Mouse (Mus musculus) brown adipose tissue, adult 24 weeks (tissue): Measurements from ENCODE around the gene Myo1e. TPM values are rescaled to one million over a fixed set of nuclear protein-coding genes. Genes with fewer than 3 reads are reported as not detected.
A peak's percentile ranks its signal among the peaks of the same experiment; 100 is the strongest.
"Not testable (repeated sequence)": the region's sequence is repeated elsewhere in the genome, so short reads cannot be mapped to it uniquely, and the experiment has no call there.

Experiments
- H3K27ac ChIP-seq: fragments of 200-500 bp; replicated peaks from 2 replicates; pipeline ENCODE4 v1.5.1; 2012; ENCODE audit warnings: low read depth, mild to moderate bottlenecking, low read length
- H3K4me1 ChIP-seq: fragments of 200-500 bp; 2 replicates; pipeline ENCODE4 v1.6.1; 2012; ENCODE audit warnings: low read length, mixed read lengths; ENCODE audit not compliant: control insufficient read depth, insufficient read depth, insufficient read length
- H3K4me3 ChIP-seq: fragments of 200-500 bp; 2 replicates; pipeline ENCODE4 v1.5.1; 2012; ENCODE audit warnings: low read depth, mild to moderate bottlenecking, low read length, moderate library complexity; ENCODE audit not compliant: insufficient read depth
- polyA plus RNA-seq: library from polyadenylated mRNA; stranded (reverse); fragments of >200 nt; gene quantifications from 2 replicates; pipeline ENCODE4 v1.2.4, GENCODE M21; 2012; ENCODE audit not compliant: missing spikeins, insufficient read depth, insufficient read length

Gene Myo1e
- polyA plus RNA-seq, 1 experiment: 2.0 TPM

DNA sequence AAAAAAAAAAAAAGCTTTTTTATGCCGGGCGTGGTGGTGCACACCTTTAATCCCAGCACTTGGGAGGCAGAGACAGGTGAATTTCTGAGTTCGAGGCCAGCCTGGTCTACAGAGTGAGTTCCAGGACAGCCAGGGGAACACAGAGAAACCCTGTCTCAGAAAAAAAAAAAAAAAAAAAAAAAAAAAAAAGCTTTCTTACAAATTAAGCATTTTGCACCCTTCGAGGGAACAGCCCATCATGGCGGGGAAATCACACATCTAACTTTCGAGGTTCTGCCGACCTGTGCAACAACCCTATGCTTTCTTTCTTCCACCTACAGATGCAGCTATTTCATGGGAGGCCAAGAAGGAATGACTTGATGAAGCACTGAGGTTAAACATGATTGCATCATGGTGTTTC lies 48.9 kb downstream of the Myo1e start:
- H3K27ac ChIP-seq, H3K4me3 ChIP-seq: not testable (repeated sequence)
- H3K4me1 ChIP-seq: peaks cover 48% of the 10 kb centered on the region

DNA sequence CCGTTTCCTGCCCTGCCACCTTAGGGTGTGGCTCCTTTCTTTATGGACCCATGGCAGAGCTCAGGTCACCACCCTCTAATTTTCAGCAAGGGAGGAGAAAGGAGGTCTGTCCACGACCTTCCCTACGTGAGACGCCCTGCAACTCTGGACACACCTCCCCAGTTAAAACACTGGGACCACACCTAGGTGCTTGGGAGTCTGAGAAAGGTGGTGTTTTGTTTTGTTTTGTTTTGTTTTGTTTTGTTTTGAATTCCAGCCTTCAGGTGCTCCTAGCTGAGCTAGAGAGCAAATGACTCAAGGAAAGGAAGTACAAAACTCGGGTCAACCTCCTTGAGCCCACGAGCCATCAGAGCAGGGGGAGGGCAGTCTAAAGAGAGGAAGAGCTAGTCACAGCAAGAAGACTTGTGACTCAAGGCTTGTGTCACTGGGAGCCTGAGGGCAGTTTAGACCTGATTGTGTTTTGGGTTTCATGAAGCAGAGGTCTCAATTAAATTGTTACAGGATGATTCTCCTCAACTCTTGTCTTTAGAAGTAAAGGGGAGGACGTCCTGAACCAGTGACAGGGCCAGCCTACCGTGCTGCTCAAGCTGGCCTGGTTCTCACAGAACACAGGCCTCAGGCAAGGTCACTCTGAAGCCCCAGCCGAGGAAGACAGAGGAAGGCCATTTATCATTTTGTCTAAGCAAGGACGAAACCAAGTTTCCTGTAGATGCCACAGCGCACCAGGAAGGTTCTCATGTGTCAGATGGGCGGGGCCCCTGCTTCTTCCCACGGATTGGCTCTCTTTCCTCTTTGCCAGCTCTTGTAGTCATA lies 50.3 kb downstream of the Myo1e start:
- Histone ChIP-seq H3K4me3 (no peak overlapping the region), H3K27ac (peak overlapping the region; percentile 20; the same call in 1 of the 2 replicates), H3K4me1 (peaks cover 50% of the 10 kb centered on the region)

DNA sequence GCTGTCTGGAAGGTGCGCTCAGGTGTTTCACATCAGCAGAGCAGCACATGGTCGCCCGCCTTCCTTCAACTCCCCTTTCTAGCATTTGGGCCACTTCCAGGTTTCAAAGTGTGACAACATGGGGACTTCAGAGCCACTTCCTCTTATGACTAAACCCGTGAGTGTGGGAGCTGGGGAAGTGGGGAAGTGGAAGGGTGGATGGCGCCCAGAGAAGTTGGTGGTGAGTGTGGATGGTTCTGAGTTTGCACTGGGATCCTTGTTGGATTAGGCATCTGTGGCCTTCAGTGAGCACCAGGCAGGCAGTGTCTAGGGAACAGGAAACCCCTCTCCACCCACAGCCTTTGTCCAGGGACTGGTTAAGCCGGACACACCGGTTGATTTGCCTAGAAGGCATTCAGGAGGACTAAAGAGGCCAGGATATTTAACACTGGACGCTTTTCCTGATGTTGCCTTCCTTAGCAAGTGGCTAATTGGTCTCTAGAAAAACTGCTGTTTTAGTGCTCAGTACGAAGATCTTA lies 53.2 kb downstream of the Myo1e start:
- no peak overlapping the region for H3K4me3 ChIP-seq

DNA sequence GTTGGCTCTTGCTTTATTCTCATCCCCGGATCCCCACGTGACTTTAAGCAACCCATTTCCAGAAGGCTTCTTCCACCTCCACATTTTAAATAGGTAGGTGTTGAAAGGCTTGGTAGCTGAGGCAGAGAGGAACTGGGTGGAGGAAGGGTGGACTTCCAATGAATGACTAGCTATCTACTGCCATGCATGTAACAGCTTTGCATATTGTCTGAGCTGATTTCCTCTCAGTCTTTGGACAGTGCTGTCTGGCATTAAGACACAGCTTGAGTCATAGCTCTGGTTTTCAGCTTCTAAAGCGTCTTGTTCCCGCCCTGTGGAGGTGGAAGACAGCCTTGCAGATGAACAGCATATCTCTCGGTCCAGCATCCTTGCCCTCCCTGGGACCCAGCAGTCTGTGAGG lies 54.5 kb downstream of the Myo1e start:
- Histone ChIP-seq H3K4me3 (no peak overlapping the region), H3K27ac (peak overlapping the region; percentile 15; the same call in 1 of the 2 replicates), H3K4me1 (peaks cover 61% of the 10 kb centered on the region)

More for the DNA sequence above, 53.2 kb downstream of the Myo1e start:
- peaks cover 57% of the 10 kb centered on the region for H3K4me1 ChIP-seq
- peak overlapping the region; percentile 74 for H3K27ac ChIP-seq

DNA sequence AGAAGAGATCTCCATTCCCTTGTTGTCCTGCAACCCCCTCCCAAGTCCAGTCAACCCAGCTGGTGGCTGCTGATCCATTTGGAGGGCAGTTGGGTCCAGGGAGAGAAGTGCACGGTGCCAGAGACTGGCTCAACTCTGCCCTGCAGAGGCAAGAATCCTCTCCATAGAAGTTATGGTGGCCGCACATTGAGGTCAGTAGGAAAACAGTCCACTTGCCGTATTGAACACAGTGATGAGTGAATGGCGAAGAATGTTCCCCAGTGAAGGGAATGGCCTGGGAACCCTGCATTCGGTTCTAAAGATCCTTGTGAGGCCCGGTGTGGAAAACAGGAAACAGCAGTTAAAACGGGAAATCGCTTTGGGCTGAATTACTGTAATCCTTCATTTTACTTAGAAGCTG lies 56.0 kb downstream of the Myo1e start:
- H3K27ac ChIP-seq: peak overlapping the region; percentile 60
- no peak overlapping the region for H3K4me3 ChIP-seq

DNA sequence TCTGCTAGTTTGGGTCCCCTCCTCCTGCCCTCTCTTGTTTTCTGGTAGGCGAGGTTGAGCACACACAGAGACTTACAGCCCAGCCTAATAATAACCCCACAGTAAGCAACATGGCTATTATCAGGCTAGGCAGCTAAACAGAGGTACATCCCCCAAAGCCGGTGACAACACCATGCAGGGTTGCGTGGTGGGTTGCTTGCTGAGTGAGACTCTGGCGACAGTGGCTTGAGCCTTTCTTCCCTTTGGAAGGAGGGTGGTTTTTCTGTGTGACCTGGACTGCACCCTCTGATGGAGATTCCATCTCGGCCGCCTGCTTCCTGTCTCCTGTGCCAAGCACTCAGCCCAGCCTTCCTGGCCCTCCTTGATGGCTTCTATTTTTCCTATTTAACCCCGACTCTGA lies 56.6 kb downstream of the Myo1e start:
- H3K4me1 ChIP-seq: peaks cover 44% of the 10 kb centered on the region
- no peak overlapping the region for H3K4me3 ChIP-seq
- peak overlapping the region; percentile 72 for H3K27ac ChIP-seq

More for the DNA sequence above, 56.0 kb downstream of the Myo1e start:
- peaks cover 48% of the 10 kb centered on the region for H3K4me1 ChIP-seq

DNA sequence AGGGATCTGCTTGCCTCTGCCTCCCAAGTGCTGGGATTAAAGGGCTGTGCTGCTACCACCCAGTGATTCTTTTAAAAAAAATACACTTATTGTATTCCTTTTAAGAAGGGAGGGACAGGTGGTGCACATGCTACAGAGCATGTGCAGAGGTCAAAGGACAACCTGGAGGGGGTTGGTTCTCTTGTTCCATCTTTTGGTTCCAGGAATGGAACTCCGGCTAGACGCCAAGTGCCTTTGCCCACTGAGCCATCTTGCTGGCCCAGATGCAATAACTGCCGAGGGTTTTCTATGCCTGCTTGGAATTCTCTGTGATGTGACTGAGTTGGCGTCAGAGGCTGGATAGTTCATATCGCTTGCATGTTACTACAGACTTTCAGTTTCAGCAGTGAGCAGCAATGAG lies 58.4 kb downstream of the Myo1e start:
- H3K27ac ChIP-seq: no peak overlapping the region
- H3K4me1 ChIP-seq: peaks cover 34% of the 10 kb centered on the region
- no peak overlapping the region for H3K4me3 ChIP-seq

DNA sequence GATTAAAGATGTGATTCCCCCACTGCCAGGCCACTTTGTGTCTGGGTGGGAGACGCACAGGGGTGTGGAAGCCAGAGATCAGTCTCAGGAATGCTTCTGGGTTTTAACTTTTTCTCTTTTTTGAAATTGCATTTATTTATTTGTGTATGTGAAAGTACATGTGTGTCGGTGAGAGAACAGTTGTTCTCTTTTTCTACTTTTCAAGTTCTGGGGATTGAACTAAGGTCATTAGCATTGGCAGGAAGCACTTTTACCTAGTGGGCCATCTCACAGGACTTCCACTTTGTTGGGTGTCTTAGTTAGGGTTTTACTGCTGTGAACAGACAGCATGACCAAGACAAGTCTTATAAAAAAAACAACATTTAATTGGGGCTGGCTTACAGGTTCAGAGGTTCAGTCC lies 59.0 kb downstream of the Myo1e start:
- no peak overlapping the region for H3K27ac ChIP-seq
- H3K4me3 ChIP-seq: no peak overlapping the region
- peaks cover 39% of the 10 kb centered on the region for H3K4me1 ChIP-seq

DNA sequence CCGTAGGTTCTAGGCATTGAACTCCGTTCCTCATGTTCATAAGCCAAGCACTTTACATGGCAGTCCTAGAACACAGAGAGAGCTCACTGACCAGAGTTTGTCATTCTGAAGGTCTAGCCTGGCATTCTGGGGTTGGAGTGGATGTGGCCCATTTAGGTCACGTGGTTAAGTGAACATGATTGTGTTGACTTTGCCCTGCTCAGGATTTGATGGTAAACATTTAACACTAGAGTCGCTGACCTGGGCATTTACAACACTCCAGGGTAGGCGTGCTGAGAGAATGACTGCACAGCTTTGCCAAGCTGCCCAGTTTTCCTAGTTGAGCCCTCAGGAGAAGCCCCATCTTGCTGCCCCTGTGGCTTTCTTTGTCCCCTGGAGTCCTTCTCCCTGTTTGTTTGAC lies 60.0 kb downstream of the Myo1e start:
- peaks cover 35% of the 10 kb centered on the region for H3K4me1 ChIP-seq
- H3K27ac ChIP-seq: no peak overlapping the region
- no peak overlapping the region for H3K4me3 ChIP-seq

DNA sequence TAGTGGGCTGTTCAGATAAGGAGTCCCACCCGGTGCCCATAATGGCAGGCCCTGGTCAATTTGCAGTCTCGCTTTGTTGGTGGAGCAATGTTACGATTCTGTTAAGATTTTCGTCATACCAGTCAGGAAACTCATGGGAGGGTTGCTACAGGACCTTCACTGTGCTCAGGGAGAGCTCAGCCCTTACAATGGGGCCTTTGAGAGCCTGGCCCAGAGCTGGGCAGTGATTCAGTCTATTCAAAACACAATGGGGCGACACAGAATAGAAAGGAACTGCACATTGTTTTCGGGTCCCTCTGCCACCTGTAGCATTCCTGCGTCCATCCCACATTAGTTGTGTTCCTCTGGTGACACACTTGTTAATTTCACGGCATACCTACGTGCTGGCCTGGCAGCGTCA lies 62.2 kb downstream of the Myo1e start:
- peak overlapping the region; percentile 68 for H3K27ac ChIP-seq
- peaks cover 26% of the 10 kb centered on the region for H3K4me1 ChIP-seq
- H3K4me3 ChIP-seq: no peak overlapping the region

DNA sequence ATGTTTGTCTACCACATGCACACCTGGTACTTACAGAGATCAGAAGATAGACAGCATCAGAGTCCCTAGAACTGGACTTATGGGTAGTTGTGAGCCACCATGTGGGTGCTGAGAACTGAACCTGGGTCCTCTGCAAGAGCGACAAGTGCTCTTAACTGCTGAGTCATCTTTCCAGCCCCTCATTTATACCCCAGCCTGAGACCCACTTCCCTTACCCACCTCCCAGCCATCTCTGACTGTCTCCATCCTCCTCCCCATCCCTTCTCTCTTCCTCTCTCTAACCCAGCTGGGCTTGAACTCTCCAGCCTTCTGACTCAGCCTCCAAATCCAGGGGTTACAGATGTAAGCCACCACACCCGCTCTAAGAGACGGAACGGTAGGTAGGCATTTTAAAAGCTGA lies 63.3 kb downstream of the Myo1e start:
- Histone ChIP-seq H3K4me3 (no peak overlapping the region), H3K4me1 (peaks cover 19% of the 10 kb centered on the region), H3K27ac (no peak overlapping the region)

DNA sequence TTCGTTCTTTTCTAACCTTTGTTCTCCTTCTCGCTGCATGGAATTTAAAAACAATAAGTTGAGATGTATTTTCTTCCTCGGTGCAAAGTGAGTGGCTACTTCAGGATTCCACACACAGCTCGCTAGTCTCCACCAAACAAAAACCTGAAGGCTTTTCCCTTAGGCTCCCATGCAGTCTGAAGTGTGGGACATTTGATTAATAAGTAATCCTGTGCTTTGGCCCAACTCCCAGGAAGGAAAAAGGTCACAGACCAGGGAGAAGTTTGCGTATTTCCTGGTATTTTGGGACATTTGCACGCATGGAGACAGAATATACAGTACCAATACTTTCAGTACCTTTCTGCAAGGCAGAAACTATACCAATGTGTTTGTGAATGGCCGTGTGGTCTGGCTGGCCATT lies 64.0 kb downstream of the Myo1e start:
- no peak overlapping the region for H3K4me3 ChIP-seq
- H3K27ac ChIP-seq: no peak overlapping the region

DNA sequence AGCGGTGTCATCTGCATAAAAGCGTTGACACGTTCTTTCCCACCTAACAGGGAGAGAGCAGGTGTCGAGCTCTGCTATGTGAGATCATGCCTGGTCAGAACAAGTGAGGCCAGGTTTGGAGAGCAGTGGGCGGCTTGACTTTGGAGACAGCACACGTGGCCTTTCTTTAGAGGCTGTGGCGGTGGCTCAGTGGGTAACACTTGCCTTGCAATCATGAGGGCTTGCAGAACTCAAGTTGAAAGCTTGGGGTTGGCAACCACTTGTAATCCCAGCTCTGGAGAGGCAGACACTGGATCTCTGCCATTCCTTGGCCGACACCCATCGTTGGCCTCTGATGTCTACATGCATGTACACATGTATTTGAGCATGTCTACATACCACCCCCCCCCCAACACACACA lies 64.5 kb downstream of the Myo1e start:
- no peak overlapping the region for H3K27ac ChIP-seq
- no peak overlapping the region for H3K4me3 ChIP-seq
- peaks cover 20% of the 10 kb centered on the region for H3K4me1 ChIP-seq

More for the DNA sequence above, 64.0 kb downstream of the Myo1e start:
- peaks cover 18% of the 10 kb centered on the region for H3K4me1 ChIP-seq

DNA sequence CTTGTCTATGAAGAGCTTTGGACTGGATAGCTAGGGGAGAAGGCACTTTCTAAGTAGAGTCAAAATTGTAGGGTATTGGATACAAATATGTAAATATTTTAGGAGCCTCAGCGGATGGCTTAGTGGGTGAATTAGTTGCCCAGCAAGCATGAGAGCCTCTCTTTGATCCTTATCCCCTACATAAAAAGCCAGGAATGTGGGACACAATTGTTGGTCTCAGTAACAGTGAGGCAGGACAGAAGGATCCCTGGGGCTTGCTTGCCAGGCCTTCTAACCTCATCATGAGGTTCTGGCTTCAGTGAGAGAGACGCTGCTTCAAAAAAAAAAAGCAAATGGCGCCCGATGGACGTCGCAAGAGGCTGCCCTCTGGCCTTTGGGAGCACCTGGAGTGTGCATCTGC lies 66.9 kb downstream of the Myo1e start:
- no peak overlapping the region for H3K4me3 ChIP-seq
- no peak overlapping the region for H3K27ac ChIP-seq
- H3K4me1 ChIP-seq: peaks cover 19% of the 10 kb centered on the region

DNA sequence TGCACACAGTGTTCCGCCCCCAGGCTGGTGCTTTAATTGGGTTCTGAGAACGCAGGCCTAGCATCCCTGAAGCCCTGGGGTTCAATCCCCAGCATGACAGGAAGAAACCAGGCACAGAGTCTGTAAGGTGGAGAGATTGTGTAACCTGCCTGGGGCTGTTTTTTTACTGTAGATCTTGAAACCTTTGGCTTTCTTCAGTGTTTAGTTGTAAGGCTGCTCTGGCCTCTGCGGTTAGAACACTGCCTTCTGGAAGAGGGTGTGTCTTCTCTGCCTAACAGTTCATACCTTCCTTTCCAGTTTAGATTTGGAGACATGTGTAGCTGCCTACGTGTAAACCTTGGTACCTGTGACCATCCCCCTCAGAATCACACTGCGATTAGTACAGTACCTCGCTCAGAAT lies 67.3 kb downstream of the Myo1e start:
- H3K27ac ChIP-seq: no peak overlapping the region
- H3K4me1 ChIP-seq: peaks cover 17% of the 10 kb centered on the region
- no peak overlapping the region for H3K4me3 ChIP-seq
